Mouse (Mus musculus): ENCODE measurements around the gene Gm16867.
"Not testable (repeated sequence)": the region's sequence is repeated elsewhere in the genome, so short reads cannot be mapped to it uniquely, and the experiment has no call there.

Gene Gm16867

GRCm38 (mm10) chr14:69467612-69468366 lies 35.4 kb downstream of the Gm16867 start:
- DNase-seq (ENCODE audit: low spot score) = not testable (repeated sequence)

- not testable (repeated sequence) for DNase-seq (ENCODE audit: low spot score)
Measured at GRCm38 (mm10) chr14:69464465-69464864, 38.7 kb downstream of the Gm16867 start.

- not testable (repeated sequence) for DNase-seq (ENCODE audit: low spot score)
Measured at GRCm38 (mm10) chr14:69457691-69458090, 45.5 kb downstream of the Gm16867 start.

- not testable (repeated sequence) for DNase-seq (ENCODE audit: low spot score)
Measured at GRCm38 (mm10) chr14:69454640-69455039, 48.5 kb downstream of the Gm16867 start.

- not testable (repeated sequence) for DNase-seq (ENCODE audit: low spot score)
Measured at GRCm38 (mm10) chr14:69448845-69449244, 54.3 kb downstream of the Gm16867 start.

- DNase-seq (ENCODE audit: low spot score) = not testable (repeated sequence)
Measured at GRCm38 (mm10) chr14:69447006-69447405, 56.2 kb downstream of the Gm16867 start.

- DNase-seq (ENCODE audit: low spot score) = not testable (repeated sequence)
Measured at GRCm38 (mm10) chr14:69443092-69443692, 60.0 kb downstream of the Gm16867 start.

GRCm38 (mm10) chr14:69440955-69441354 lies 62.2 kb downstream of the Gm16867 start:
- not testable (repeated sequence) for DNase-seq (ENCODE audit: low spot score)

GRCm38 (mm10) chr14:69438678-69439214 lies 64.4 kb downstream of the Gm16867 start:
- DNase-seq (ENCODE audit: low spot score) = not testable (repeated sequence)

GRCm38 (mm10) chr14:69421003-69421402 lies 82.2 kb downstream of the Gm16867 start:
- not testable (repeated sequence) for DNase-seq (ENCODE audit: low spot score)

- not testable (repeated sequence) for DNase-seq (ENCODE audit: low spot score)
Measured at GRCm38 (mm10) chr14:69417545-69417944, 85.6 kb downstream of the Gm16867 start.

All from urinary bladder, postnatal 25 days (tissue).